Mouse (Mus musculus) heart, postnatal 4 days (tissue): ENCODE measurements around the gene Gbf1. TPM values are rescaled to one million over a fixed set of nuclear protein-coding genes. Genes with fewer than 3 reads are reported as not detected.
A peak's percentile ranks its signal among the peaks of the same experiment; 100 is the strongest.
"Not testable (repeated sequence)": the region's sequence is repeated elsewhere in the genome, so short reads cannot be mapped to it uniquely, and the experiment has no call there.

Source experiments
- DNase-seq: peaks from one replicate; pipeline ENCODE4 v3.0.0; 2021
- total RNA-seq, 2 experiments: library from RNA; stranded (reverse); gene quantifications; 2 replicates each; pipeline ENCODE4 v1.2.3; 2021

Gbf1 gene
- 10 to 100 TPM; 57.6 to 58.3 TPM for total RNA-seq

- peak; percentile 94 for DNase-seq
Measured at GRCm38 (mm10) chr19:46152127-46152803, at the start of gene Gbf1. Gbf1 (plus strand) TSS chr19:46152509.

DNA sequence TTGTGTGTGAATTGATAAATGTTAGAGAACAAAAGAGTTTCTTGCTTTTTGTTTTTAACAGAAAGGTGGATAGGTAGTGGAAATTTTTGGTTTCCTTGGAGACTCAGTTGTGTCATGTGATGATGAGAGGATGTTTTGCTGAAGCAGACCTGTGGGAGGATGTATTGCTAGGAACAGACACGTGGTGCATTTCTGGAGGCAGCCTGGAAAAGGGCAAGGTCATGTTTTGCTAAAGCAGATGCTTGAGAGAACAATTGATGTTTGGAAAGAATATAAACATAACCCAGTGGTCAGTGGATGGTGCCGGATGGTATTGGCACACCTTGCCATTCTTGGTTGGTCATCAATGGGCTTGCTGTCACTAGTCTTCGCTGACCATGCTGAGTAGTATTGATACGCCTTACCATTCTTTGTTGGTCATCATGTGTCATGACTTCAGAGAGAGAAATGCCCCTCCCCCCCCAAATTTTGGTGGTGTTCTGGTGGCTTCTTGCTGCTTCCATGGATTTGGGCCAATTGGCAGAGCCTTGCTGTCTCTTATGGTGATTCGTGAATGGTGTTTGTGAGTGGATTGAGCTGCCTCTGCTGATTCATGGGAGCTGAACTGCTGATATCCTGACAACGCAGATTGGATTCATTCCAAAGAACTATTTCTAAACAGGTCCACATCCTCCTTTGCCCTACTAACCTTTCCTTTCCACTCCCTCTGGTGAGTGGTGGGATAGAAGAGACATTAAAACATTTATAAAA is 48.7 kb upstream of the Gbf1 start:
- DNase-seq, result peak; percentile 14

DNA sequence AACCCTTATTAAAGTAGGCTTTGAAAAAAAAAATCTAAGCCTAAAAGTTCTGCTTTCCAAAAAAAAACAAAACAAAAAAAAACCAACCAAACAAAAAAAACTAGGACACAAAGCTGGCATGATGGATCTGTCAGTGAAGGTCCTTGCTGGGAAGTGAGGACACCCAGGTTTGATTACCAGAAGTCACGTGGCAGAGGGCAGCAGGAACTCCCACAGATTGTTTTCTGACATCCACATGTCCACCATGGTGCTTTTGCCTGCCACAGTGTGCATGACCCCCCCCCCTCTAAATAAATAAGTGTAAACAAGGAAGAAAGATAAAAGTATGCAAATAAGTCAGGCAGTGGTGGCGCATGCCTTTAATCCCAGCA is 48.1 kb upstream of the Gbf1 start:
- DNase-seq, result no peak

DNA sequence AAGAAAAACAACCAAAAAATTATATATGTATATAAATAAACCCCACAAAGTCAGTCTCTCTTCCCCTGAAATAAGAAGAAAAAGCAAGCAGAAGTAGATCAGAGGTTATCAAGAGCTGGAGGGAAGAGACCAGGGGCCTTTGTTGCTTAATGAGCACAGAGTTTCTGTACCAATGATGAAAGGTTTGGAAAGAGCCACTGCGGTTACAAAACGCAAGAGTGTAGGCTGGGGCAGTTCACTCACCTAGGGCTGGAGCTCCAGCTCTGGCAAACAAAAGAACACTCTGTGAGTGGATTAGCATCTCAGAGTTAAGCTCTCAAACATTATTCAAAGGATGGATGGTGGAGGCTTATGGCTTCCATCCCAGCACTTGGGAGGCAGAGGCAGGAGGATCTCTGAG is 42.1 kb upstream of the Gbf1 start:
- DNase-seq, result no peak

DNA sequence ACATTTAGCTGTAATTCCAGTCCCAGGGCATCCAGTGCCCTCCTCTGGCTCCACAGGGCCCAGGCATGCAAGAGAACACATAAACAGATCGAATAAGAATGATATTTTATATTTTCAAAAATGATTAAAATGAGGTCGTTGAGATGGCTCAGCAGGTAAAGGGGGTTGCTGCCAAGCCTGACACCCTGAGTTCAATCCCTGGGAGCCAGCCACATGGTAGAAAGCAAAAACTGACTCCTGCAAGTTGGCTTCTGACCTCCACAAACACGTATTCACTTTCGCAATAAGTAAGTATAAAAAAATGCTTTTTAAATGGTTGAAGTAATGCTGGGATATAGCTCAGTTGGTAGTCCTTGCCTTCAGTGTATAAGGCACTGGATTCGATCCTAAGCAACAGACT is 41.5 kb upstream of the Gbf1 start:
- DNase-seq, result no peak

- DNase-seq, result no peak
Measured at GRCm38 (mm10) chr19:46114617-46115016, 37.7 kb upstream of the Gbf1 start.

- no peak for DNase-seq
Measured at GRCm38 (mm10) chr19:46119458-46119857, 32.9 kb upstream of the Gbf1 start.

DNA sequence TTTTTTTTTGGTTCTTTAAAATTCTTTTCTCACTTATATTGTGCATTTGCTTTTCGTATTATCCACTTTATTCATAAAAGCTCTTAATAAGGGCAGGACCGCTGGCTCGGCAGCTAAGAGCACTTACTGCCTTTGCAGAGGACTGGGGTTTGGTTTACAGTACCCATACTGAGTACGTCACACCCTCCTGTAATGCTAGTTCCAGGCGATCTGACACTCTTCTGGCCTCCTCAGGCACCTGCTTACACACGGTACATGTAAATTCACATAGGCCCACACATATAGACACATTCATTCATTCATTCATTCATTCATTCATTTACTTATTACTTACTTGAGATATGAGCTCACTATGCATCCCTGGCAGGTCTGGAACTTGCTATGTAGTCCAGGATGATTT is 31.4 kb upstream of the Gbf1 start:
- DNase-seq, result no peak

GRCm38 (mm10) chr19:46123876-46124275 is 28.4 kb upstream of the Gbf1 start:
- DNase-seq, result no peak

GRCm38 (mm10) chr19:46124651-46125050 is 27.7 kb upstream of the Gbf1 start:
- DNase-seq, result no peak

GRCm38 (mm10) chr19:46126301-46126700 is 26.0 kb upstream of the Gbf1 start:
- no peak for DNase-seq

GRCm38 (mm10) chr19:46129737-46130136 is 22.6 kb upstream of the Gbf1 start:
- DNase-seq, result not testable (repeated sequence)

- no peak for DNase-seq
Measured at GRCm38 (mm10) chr19:46131283-46131682, 21.0 kb upstream of the Gbf1 start.

GRCm38 (mm10) chr19:46131694-46132525 is 20.4 kb upstream of the Gbf1 start, which contains the start of gene Elovl3:
Elovl3 (plus strand) TSS chr19:46131897.
- DNase-seq, result peak; percentile 44

- no peak for DNase-seq
Measured at GRCm38 (mm10) chr19:46132577-46132976, 19.7 kb upstream of the Gbf1 start.

DNA sequence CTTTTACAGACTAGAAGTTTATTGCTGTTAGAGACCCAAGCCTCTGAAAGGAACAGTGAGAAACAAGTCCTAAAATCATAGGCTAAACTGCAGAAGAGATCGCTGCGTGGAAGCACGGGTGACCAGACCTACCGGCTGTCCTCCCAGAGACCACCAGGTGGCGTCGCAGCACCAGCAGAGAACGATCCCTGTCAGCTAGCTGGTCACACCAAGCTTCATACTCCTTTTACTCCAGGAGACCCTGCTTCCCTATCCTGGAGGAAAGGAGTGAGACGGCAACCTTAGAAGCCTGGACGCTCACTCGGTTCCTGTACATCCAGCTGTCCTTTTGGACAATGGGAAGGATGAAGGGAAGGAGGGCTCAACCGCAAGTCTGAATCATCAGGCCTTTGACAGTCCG is 17.0 kb upstream of the Gbf1 start:
- DNase-seq, result peak; percentile 96

- DNase-seq, result peak; percentile 61
Measured at GRCm38 (mm10) chr19:46135789-46136638, 16.3 kb upstream of the Gbf1 start.

DNA sequence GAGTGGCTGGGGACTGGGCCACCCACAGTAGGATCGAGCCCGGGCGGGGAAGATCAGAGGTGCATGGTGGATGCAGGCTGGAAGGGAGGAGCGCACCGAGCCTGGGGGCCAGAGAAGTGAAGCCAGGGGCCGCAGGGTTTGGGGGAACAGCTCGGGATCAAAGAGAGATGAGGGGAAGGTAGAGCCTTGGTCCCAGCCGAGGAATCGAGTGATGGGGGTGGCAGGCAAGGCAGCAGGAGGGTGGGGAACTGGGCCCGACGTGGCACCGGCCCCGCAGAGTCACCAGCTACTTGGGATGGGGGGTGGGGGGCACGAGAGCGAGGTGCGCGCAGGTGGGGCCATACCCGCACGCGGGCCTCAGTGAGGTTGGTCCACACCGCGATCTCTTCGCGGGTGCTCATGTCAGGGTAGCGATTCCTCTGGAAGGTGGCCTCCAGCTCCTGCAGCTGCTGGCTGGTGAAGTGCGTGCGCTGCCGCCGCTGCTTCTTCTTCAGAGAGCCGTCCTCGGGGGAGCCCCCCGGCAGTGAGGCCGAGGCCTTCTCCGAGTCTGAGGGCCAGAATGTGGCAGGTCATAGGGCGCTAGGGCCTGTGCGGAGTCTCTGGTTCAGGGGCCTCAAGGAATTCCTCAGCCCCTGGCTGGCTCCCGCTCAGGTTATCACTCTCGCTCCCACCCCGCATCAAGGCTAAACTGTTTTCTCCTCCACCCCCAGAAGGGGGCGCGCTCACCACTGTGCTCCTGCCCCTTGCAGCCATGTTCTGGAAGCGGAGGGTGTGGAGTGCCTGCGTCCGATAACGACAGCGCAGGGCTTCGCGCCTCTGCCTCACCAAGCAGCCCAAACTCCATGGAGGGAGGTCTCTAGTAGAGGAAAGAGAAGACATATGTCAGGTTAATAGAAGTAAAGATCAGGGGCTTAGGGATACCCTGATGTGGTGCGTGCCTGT is 15.4 kb upstream of the Gbf1 start:
- DNase-seq, result peak; percentile 82

GRCm38 (mm10) chr19:46140324-46140723 is 12.0 kb upstream of the Gbf1 start:
- DNase-seq, result no peak

DNA sequence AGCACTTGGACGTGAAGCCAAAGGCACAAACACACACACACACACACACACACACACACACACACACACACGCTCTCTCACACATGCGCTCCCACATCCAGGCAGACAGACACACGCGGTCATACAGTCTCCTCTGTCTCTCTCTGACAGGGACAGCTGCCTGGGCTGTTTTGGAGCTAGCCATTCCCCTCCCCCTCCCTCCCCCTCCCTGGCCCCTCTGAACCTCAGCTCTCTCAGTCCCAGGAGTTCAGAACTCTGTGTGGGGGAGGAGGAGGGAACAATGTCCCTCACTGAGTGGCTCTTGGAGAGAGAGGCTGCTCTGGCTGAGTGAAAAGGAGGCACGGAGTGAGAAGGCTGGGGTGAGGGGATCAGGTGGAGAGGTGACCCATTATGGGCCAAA is 11.2 kb upstream of the Gbf1 start:
- peak; percentile 17 for DNase-seq
